Mouse (Mus musculus): ENCODE results near the gene Tns1.

Tns1 gene

DNA sequence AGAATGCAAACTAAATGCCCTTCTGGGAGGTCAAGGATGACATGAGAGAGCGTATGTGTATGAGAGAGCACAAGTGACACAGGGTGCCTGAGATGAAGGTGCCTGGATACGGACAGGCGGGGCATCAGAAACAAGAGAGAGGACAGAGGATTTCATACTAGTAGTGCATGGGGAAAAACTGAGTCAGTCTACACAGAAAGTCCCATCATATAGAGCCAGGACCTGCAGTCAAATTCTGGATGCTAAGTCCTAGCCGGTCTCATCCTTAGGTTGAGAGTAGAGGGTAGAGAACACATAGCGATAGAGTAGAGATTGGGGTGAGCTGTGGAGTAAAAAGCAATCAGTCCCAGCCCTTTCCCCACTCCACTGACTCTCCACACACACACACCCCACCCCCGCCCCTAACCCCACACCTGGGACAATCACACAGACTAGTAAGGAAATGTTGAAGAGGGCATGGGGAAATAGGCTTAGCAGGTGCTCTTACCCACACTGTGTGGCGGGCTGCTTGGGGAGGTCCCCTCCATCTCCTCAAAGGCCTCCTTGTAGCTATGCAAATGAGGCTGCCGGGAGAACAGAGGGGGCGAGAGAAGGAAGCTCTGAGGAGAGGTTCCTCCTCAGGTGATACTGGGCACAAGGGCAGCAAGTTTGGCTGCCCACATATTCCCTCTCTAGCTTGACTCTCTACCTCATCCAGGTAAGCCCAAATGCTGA, 183.6 kb downstream of the Tns1 start:
- in situ Hi-C loops (cut with MboI, MseI), result loop anchor here (25.0 kb wide), 1 partner anchor 1222 kb away; the partner anchor contains the start of gene Zfand2b

DNA sequence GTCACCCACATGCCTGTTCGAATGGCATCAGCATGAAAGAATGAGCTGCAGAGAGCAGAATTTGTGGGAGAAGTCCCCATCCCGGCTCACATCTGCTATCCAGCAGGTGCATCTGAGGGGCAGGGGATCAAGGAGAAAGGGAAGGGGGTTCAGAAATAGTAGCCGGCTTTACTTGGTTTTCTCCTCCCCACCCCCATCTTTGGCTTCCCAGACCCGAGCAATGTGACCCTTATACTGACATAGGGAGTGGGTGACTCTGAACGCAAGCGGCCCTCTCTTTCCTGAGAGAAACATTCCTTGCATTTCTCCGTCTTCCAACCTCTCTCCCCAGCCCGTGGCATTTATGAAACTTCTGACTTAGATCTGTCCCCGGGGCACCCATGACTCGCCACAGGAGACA, 185.7 kb downstream of the Tns1 start:
- in situ Hi-C loops (cut with MboI, MseI), result loop anchor here (5.0 to 25.0 kb wide), 2 partner anchors 1224 to 1226 kb away; partner anchors contain the start of genes Rpl37a and Zfand2b

DNA sequence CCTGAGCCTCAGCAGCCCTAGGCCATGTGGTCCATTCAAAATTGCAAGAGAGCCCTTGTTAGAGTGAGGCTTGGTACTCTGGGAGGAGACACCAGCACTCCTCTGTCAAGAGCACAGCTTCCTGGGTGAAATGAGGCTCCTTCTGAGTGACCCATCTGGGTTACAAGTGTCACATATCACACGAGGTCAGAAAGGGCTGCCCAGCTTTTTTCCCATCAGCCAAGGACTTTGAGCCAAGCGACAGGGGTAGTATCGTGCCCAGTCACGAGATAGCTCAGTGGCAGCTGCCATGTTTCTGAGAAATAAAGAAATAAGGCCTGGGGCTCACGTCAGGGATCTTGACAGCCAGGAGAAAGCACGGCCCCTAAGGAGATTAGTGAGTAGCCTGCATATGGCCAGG, 186.4 kb downstream of the Tns1 start:
- in situ Hi-C loops (cut with MboI, MseI), result loop anchor here (5.0 to 25.0 kb wide), 2 partner anchors 1224 to 1226 kb away; partner anchors contain the start of genes Rpl37a and Zfand2b

DNA sequence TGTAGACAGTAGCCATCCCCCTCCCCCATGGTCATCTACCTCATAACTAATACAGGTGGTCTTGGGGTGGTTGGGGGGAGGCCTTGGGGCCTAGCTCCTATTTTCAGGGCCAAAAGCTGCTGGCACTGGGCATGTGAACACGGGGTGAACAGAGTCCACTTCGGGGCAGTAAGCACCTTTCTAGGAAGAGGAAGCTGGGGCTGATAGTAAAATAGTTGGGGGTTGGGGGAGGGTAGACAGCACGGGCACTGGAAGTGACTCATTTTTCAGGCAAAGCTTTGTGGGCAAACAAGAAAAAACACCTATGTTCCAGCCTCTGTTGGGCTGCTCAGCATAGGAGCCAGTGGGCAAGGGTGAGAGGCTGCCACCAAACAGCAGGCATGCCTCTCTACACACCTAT, 187.7 kb downstream of the Tns1 start:
- in situ Hi-C loops (cut with MboI, MseI), result loop anchor here (5.0 to 25.0 kb wide), 2 partner anchors 1224 to 1226 kb away; partner anchors contain the start of genes Rpl37a and Zfand2b

DNA sequence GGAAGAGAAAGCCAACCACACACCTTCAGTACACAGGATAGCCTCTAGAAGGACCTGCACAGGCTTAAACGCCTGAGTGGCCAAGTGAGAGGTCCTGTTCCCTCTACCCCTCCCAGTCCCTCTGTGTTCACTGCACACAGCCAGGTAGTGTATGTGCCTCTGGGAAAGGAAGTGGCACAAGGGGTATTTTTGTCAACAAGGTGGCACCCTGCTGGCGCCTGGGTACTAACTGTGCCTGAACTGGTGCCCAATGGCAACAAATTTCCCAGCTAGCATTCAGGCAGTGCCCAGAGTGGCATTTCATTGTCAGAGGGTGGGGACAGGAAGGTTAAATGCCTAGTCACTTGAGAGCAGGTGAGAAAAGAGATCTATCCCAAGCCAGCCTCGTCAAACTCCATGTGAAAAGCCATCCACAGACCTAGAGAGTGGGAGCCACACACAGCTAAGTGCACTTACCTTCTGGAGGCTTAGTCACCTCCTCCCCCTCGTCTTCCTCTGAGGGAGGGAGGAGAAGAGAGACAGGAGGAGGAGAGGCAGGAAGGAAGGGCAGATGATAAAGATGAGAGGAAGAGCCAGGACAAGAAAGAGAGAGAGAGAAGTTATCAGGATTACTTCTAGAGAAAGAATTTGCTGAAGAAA, 188.7 kb downstream of the Tns1 start:
- in situ Hi-C loops (cut with MboI, MseI), result loop anchor here (5.0 to 25.0 kb wide), 2 partner anchors 1223 to 1227 kb away; partner anchors contain the start of genes Rpl37a and Zfand2b

DNA sequence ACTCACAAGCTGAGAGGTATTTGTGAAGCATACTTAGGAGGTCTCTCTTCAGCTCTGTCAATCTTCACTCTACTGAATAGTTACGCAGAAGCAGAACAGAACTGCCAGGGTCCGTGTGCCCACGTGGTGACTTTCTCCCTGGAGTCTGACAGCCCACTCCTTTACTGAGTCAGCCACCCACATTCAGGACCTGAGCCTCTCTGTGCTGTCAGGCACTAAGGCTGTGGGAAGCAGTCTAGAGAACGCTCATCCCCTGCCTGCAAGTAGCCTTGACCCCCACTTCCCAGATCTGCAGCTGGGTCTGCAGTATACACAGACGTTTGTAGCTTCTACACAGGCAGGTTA, 191.1 kb downstream of the Tns1 start:
- in situ Hi-C loops (cut with MboI, MseI), result loop anchor here (25.0 kb wide), 1 partner anchor 1229 kb away; the partner anchor contains the start of gene Zfand2b

DNA sequence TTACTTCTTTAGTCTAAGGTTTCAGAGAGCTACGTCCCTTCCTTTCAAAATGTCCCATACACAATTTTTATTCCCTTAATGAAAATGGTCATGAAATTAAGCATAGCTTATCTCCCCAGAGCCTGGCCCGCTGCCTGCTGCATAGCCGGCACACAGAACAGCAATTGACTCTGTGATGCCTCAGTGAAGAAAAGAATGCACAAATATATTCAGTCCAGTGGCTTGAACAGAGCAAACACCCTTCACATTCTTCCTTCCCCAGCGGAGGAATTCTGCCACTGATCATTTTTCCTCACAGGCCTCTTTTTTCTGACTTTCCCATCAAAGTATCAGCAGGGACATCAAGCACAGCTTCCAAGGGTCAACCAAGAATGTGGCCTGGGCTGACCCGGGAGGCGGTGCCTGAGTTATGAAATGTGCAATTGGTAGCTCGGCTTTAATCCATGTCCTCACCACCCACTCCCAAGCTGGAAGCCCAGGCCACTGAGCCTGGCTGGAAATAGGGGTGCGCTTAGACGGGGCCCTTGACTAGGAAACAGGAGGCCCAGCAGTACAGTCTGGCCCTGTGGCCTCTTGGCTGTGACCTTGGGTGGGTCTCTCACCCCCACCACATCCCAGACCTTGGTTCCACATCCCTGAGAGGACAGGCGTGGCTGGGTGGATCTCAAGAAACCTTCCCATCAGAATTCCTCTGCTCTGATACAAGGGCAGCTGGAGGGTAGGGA, 191.7 kb downstream of the Tns1 start:
- in situ Hi-C loops (cut with MboI, MseI), result loop anchor here (25.0 kb wide), 1 partner anchor 1230 kb away; the partner anchor contains the start of gene Zfand2b

DNA sequence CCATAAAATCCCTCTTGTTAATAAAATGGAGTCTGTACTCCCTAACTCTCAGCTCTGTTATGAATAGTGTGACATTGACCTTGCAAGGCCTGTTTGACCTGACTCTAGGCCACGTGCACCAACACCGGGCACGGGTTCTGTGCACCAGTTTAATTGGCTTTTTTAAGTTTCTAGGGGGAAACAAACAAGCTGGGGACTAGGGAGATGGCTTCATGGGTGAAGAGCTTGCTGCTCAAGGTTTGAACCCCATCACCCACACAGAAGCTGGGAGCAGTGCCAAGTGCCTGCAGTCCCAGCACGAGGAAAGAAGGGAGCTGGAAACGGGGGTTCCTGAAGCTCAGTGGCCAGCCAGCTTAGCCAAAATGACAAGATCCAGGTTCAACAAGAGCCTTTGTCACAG, 192.4 kb downstream of the Tns1 start:
- in situ Hi-C loops (cut with MboI, MseI), result loop anchor here (25.0 kb wide), 1 partner anchor 1230 kb away; the partner anchor contains the start of gene Zfand2b

DNA sequence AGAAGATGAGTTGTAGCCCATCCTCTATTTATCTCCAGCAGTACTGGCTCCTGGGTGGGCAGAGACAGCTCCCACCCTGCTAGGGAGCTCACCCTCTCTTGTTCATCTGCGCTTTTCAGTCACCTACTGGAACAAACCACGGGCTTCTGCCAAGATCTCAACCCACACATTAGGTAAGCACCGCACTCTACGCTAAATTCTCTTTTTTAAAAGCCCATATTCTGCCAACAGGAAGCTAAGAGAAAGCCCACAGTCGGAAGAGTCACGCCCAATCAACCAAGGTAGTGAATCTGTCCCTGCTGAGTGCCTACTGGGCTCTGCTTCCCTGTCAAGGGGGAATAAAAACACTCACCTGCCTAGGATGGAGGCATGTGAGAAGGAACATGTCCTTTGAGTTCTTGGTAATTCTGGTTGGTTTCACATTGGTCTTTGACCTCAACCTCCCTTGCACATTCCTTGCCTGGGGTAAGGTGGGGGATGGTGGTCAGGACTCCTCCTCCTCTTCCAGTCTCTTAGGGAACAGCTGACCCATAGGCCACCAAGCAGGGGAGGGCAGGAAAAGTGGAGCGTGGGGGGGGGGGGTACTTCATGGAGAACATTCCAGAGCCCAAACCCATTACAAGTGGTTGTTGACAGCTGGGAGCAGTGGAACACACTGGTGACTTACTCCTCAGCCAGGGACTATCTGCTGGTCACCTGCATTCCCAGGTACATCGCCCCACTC, 193.7 kb downstream of the Tns1 start:
- in situ Hi-C loops (cut with MboI, MseI), result loop anchor here (25.0 kb wide), 1 partner anchor 1232 kb away; the partner anchor contains the start of gene Zfand2b

DNA sequence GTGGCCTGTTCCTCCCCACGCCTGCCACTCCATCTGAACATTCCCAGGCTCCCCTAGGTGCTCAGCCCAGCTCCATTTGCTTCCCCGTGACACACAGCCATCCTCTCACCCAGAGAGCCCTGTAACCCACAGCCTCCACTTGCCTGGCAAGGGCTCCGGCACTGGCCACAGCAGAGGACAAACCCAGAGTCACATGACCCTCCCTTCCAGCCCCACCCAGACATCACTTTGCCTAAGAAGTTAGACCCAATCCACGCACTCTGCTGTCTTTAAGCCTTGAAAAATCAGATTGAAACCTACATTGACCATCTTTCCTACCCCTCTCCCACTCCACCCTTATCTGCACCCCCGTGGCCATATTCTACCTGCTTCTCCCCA, 194.3 kb downstream of the Tns1 start:
- in situ Hi-C loops (cut with MboI, MseI), result loop anchor here (25.0 kb wide), 1 partner anchor 1232 kb away; the partner anchor contains the start of gene Zfand2b

DNA sequence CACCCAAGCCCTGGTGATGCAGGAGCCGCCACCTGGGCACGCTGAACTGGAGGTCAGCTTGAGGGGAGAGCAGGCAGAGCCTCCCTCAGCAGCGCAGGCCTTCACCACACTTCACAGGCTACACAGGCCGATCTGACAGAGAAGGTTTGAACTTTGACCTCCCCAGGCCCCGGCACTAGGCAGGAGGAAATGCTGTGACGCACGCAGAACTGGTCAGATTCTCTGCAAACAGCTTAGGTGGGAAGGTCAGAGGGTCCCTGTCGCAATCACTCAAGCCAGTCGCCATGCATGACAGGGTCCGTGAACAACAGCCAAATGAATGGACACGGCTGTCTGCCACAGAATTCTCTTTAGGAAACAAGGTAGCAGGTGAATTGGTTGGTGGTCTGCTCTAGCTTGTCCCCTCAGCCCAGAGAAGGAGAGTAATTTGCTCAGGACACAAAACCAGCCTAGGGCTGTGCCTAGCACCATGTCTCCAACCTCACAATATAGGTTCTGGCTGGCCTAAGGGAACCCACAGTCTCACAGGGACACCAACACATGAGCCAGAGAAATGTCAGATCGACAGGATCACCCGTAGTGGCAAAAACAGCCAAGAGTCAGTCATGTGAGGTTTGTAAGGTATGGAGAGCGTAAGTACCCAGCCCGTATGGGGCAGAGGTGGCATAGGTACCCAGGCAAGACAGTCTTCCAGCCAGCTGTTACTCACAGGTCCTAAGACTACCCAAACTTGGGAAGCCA, 194.9 kb downstream of the Tns1 start:
- in situ Hi-C loops (cut with MboI, MseI), result loop anchor here (25.0 kb wide), 1 partner anchor 1233 kb away; the partner anchor contains the start of gene Zfand2b

DNA sequence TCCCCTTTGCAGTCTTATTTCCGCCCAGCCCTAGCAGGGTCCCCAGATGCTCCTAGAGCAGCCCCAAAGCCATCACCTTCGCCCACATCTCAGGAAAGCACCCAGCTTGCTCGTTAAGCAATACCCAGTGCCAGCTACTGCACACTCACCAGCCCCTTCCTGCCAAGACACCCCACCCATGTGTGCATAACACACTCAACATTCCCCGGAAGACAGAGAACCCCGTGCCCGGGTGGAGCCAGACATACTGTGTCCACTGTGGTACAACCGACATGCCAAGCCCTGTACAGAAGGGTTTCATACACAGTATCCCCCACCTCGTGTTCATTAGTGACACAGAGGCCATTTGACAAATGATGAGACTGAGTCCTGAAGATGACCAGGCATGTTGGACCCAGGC, 195.9 kb downstream of the Tns1 start:
- in situ Hi-C loops (cut with MboI, MseI), result loop anchor here (25.0 kb wide), 1 partner anchor 1234 kb away; the partner anchor contains the start of gene Zfand2b

DNA sequence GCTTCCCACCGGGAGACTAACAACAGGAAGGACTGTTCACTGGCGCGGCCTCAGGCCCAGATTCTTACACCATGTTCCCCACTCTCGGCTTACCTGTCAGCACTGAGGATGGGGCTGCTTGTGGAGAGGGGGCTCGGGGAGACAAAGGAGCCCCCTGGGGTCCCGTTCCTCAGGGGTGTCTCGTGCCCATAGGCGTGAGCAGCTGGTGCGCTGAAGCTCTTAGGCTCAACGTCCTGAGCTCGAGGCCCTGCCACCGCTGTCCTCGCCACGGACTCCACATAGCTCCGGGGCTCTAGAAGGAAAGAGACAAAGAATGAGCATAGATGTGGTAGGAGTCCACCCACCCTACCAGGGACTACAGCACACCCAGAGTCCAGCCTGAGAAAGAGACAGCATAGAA, 196.4 kb downstream of the Tns1 start:
- in situ Hi-C loops (cut with MboI, MseI), result loop anchor here (25.0 kb wide), 1 partner anchor 1234 kb away; the partner anchor contains the start of gene Zfand2b

DNA sequence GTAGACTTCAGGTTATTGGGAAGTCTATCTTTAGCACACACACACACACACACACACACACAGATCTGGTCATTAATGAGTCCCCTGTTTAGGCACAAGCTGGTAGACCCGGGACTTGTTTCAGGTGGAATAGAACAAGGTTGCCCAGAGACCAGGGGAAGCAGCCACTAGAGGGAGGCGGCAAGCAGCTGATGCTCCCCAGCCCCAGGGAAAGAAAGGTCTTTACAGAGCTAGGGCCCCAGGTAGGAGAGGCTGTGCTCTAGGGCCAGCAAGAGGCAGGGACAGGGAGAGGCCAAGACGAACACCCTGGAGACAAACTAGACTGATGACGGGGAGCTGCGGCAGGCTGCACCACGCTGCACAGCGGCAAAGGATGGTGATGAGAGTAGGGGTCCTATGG, 198.0 kb downstream of the Tns1 start:
- in situ Hi-C loops (cut with MboI, MseI), result loop anchor here (25.0 kb wide), 1 partner anchor 1236 kb away; the partner anchor contains the start of gene Zfand2b

DNA sequence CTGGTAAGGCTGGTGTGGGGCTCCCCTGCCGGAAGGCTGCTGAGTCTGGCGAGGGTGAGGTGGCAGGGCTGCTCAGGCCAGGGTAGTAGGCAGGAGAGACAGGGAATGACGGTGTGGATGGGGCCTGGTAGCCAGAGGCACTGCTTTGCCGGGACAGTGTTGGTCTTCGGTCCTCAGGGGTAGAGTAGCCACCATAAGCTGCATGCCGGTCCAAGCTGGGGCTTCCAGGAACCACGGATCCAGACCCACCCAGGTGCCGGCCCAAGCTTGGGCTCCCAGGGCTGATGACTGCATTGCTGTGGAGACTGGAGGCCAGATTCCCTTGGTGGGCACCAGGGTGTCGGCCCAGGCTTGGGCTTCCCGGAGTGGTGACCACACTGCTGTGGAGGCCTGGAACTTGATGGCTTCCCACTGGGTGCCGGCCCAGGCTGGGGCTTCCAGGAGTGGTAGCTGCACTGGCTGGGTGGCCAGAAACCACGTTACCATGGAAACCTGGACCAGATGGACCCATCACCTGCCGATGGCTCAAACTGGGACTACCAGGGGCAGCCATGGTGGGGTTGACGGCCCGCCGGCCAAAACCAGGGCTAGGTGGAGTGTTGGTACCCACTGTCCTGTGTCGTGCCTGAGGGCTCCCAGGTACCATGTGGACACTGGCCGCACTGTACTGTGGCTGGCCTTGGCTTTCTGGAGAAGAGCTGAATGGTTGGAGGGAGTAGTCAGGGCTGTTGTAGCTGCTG, 199.2 kb downstream of the Tns1 start:
- in situ Hi-C loops (cut with MboI, MseI), result loop anchor here (5.0 to 25.0 kb wide), 2 partner anchors 147 to 1237 kb away; partner anchors contain the start of gene Zfand2b

DNA sequence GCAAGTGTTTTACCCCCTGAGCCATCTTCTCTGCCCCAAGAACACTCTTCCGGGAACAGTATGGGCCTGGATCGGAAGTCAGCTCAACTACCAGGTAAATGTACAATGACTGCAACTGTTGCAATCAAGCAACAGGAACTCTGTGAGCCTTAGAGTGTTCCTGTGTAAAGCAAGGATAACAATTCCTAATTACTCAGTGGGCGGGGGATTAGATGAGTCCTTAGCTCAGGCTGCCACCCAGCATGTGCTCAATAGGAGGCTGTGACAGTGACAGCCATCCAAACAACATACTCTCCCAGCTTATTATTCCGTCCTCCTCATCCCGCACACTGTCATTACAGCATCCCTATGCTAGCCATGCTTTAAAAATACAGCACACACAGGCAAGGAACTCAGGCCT, 200.0 kb downstream of the Tns1 start:
- in situ Hi-C loops (cut with MboI, MseI), result loop anchor here (5.0 kb wide), 1 partner anchor 148 kb away; no protein-coding TSS in a partner anchor

DNA sequence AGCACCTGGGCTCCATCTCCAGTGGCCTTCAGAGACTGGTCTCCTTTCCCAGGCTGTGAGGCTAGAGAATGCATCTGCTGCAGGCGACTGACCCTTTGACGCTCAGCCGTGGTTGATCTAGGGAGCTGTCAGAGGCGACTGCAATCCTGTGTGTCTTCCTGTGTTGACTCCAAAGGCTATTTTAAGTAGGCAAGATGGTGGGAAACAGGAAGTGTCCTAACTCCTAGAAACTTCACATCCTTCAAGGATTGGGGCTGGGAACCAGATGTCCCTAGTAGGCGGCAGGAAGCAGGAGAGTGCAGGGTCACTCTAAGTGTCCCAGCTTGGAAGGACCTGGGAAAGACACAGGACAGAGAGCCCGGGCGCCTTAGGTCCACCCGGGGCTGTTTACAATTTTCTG, 201.1 kb downstream of the Tns1 start:
- in situ Hi-C loops (cut with MboI, MseI), result loop anchor here (5.0 kb wide), 1 partner anchor 149 kb away; no protein-coding TSS in a partner anchor

DNA sequence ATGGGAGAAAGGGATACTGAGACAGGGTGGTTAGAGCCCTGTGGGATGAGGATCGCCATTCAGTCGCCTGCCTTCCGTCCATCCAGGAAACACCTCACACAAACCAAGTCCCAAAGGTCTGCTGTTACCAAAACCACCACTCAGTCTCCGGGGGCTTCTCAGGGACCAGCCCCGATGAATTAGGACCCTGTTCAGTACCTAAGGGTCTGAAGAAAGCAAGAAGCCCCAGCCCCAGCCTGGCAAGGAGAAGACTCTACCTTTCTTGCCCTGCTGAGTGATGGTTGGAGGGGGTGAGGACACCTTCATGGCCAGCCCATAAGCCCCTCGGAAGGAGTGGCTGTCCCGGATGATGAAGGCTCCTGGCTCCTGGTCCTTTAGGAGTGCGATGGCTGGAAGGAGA, 203.5 kb downstream of the Tns1 start:
- in situ Hi-C loops (cut with MboI, MseI), result loop anchor here (5.0 kb wide), 1 partner anchor 152 kb away; no protein-coding TSS in a partner anchor

DNA sequence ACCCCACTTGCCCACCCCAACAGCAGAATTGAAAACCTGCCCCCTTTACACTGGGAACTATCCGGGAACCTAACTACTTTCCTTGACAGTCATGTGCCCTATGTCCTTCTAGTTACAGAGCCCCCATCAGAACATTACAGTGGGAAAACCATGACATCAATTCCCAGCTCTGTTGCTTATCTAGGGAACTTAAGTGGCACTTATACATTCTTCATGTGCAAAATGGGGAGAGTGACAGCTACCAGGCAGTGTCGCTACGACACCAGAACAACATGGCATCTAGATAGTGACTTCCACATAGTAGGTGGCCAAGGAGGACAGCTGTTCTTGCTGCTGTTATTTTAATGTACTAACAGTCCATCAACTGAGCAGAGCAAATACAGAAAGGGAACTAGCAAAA, 204.3 kb downstream of the Tns1 start:
- in situ Hi-C loops (cut with MboI, MseI), result loop anchor here (5.0 kb wide), 1 partner anchor 152 kb away; no protein-coding TSS in a partner anchor
